Mouse (Mus musculus) naive thymus-derived CD4-positive, alpha-beta T cell, adult 2 months (primary cell): ENCODE results near the gene Plb1.

Experiments
- DNase-seq: peaks from one replicate; pipeline ENCODE4 v3.0.0-alpha.2; 2011; ENCODE audit warnings: low read depth

Plb1 gene

DNA sequence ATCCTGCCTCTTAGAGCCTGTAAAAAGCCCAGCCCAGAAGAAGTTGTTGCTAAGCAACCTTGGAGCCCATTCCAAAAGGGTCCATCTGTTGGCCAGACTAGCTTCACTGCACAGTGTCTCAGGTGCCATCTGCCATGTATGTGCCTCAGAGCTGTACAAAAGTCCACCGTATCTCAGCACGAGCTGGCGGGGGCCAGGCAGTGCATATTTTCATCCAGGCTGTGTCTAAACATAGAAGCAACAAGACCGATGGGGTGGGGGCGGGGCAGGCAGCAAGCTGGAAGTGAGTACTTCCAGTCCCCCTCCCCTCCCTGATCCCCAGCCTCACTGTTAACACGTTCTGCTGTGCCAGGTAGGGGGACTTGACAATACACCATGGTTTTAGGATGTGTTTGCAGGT lies 102.7 kb downstream of the Plb1 start:
- DNase-seq, result no peak

DNA sequence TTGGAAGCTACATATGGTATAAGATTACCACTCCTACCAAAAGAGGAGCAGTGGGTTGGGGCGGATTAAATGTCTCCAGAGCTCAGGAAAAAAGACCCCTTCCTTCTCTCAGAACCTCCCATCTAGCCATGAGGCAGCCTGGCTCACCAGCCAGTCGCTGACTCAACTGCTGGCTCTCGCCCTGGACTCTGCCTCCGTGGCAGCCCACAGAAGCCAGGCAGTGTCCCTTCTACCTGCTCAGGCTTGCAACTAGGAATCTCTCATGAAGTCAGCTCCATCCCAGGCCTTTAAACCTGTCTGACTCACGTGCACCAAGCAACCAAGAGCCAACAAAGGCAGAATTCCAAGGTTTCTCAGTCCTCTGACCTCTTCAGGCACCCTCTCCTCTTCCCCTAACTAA lies 103.6 kb downstream of the Plb1 start:
- DNase-seq, result no peak

DNA sequence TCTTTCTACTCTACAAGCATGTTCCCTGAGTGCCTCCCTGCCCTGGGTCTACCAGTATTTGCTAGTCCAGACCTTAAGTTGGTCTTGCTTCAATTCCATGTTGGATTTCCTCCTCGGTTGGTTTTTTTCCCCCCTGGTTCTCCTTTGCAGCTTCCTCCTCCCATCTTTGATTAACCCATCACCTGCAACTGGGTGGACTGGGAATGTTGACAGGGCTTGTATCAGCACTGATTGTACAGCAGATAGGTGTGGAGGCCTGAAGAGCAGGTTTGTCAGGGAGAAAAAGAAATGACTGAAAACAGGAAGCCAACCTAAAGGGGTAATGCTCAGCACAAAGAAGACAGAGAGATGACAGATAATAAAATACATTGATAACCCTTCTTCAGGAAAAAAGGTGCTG lies 104.8 kb downstream of the Plb1 start:
- no peak for DNase-seq

DNA sequence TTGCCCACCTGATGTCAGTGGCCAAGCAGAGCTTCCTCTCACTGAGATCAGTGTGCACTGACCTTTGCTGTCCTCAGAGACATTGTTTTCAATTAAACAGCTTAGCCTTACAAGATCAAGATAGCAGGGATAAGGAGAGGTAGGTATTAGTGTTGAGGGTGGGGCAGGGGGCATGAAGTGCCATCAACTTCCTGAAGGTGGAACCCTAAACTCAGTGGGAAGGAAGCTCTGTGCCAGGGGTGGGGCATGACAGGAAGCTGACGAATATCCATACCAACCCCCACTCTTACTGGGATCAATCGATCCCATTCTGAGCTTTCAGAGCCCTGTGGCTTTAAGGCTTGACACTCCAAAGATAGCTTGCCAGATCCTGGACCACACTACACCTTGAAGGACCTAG lies 105.8 kb downstream of the Plb1 start:
- DNase-seq, result no peak

DNA sequence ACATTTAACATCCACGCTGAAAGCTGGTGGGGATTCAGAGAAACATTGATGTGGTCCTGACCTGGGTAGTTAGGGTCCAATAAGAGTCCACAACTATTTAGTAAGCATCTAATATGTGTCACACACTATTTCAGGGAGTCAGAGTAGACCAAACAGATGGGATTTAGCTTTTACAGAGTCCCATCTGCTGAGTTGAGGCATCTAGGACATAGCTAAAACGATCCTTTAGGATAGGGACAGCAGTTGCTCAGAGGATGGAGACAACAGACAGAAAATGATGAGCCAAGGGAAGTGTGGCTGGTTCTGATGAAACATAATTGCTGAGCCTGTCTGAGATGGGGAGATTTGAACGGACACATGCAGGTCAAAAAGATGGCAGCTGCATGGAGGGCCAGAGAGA lies 106.3 kb downstream of the Plb1 start:
- DNase-seq, result no peak

DNA sequence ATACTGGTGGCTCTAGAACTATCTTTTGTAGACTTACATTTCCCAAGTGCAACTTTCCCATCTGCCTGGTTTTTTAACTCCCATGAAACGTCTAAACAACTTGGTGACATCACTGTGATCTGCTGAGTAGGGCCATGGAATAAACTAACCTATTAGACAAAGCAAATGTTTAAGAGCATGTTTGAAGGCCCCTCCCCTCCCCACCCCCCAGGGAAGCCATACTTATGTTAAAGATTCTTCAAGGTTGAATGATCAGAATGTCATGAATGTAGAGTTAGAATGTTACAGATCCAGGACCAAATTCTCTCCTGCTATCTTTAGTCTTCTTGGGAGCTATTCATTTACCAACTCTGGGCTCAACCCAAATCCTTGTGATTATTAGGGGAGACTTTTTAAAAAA lies 107.7 kb downstream of the Plb1 start:
- no peak for DNase-seq

DNA sequence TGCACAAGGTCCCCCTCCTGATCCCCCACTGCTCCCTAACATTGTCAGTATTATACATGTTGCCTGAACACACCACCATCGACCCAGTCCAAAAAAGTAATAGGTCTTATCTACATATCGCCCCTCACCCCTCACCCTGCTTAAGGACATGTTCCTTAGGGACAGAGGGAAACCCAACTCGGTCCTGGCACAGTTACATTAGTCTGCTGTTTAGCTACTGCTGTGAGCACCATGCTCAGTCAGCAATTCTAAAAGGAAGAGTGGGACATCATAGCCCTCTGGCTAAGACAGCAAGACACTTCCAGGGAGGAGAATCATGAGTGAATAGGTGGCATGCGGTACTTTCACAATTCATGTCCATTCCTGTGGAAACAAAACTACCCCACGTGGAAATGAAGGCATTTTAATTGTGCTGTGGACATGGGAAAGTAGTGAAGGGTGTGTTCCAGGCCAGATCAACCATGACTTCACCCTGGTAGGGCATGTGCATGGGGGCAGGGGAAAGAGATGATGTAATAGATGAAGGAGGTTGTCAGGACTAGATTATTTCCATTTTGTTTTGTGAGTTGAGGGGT lies 110.3 kb downstream of the Plb1 start:
- no peak for DNase-seq

DNA sequence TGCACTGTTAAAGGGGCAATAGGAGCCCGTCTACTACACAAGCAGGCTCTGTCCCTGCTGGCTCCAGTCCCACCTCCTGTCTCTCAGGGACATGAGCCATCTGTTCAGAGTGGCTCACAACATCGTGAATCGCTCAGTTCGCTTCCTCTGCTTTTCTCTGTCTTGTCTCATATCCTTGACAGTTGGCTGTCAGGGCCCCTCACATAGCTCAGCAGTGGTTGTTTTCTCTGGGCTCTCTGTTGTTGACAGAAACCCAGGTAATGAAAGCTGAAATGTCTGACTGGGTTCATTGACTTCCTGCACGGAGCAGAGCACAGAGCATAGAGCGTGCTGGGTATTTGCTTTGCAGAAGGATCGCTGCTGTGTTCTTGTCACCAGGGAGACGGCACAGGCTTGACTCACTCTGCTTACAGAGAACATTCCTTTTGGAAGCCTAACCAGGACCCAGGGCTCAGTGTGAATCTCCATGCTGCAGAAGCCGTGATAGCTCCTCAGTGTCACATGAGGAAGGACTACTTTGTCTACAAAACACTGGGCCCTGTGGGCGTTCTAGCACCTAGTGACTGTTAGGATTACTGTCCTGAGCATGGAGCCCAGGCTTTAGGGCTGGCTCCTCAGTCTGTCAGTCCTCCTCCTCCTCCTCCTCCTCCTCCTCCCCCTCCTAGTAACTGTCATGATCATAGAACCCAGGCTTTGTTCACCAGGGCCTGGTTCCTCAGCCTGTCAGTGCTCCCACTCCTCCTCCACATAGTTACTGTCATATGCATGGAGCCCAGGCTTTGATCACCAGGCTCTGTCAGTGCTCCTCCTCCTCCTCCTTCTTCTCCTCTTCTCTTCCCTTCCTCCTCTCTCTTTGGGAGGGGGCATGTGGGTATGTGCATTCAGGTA lies 113.8 kb downstream of the Plb1 start:
- no peak for DNase-seq

DNA sequence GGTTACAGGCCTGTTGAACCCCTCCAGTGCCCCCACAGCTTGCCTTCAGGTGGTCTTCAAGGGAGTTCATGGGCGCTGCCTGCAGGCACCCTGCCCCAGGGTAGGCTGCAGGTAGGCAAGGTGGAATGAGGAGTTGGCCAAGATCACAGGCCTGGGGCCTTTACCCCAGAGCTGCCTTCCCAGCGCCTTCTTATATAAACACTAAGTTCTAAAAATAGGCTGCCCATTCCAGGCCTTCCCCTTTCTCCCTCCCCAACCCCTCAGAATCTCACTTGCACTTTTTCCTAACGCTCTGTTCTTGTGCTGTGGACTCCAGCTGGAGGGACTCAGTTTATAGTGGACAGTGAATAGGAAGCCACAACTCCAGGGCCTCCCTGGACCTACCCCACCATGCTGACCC lies 117.2 kb downstream of the Plb1 start:
- DNase-seq, result no peak

DNA sequence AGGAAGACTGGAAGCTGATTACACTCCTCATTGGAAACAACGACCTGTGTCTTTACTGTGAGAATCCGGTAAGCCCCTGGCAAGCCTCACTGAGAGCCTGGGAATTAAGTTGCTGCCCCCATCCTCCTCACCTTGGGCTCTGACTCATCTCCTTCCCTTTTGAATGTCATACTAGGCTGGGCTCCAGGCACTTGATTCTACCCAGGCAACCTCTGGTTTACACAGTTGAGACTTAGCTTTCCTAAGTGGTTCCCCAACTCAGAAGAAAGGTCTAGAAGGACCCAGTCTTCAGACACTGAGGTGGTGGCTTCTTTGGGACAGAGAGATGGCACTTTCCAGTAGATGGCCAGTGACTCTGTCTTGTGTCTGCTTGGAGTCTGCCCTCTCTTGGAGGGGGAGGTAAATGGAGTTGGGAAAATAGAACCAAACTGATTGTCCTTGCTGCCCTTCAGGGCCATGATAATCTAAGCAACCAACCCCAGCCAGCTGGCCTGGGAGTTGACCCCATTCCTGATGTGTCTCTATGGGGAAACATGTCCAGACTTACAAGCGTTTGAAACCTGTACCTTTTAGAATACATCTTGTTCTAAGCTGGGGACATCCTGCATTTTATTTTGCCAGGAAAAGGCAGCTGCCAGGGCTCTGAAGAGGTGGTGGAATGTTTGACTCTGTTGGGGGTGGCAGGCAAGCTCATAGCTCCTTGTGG lies 118.2 kb downstream of the Plb1 start:
- no peak for DNase-seq

DNA sequence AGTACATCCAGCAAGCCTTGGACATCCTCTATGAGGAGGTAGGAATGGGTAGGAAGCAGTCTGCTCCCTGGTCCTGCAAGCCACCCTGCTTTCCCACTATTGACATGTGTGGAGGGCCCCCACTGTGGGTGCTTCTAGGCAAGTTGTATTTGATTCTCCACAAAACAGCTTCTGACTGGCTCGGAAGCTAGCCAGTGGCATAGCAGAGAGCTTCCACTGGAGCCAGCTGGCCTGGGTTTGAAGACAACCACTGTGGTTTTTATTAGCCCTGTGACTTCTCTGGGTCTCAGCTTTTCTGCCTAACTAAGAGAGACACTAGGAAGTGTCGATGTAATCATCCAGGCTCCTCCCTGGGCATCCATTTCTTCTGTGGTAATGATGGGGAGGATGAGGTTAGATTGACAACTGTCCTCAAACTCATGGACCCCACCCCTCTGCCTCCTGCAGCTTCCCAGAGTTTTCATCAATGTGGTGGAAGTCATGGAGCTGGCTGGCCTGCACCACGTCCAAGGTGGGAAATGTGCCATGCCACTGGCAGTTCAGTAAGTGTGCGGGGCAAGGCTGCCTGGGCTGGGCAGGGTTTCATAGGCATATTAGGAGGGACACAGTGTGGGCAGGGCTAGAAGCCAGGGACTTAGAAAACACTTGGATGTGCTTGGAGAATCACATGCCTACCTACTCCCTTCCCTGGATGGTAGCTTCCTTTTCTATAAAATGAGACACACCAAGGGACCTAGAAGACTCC lies 119.4 kb downstream of the Plb1 start:
- DNase-seq, result no peak

DNA sequence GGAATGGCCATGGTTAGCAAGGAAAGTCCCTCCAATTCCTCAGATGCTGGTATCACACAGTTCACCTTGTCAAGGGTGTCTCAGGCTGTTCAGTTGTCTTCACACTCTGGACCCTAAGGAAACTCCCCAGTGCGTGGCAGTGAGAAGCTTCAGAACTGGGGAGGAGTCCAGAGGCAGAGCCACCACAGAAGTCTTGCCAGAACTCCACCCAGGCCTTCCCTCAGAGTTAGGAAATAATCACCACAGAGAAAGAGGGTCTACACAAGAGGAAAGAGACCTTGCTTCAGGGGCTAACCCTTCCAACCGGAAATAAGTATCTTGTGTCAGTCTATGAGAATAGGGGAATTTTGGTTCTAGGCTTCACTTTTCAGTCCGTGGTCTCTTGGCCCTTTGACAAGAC lies 120.3 kb downstream of the Plb1 start:
- DNase-seq, result no peak

DNA sequence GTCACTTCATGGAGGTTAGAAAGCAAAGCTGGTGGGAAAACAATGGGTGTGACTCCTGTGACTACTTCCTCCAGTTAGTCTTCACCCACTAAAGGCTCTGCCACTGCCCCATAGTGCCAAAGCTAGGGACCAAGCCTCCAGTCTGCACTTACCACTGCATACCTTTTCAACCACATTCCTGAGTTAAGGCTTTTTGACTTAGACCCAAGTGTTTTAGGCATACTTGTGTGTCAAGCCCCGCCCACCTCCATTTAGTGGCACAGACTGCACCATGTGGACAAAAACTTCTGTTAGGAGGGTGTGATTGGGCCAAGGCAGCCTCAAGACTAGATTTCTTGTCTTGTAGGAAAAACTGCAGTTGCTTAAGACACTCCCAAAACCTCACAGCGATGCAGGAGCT lies 120.8 kb downstream of the Plb1 start:
- DNase-seq, result no peak

DNA sequence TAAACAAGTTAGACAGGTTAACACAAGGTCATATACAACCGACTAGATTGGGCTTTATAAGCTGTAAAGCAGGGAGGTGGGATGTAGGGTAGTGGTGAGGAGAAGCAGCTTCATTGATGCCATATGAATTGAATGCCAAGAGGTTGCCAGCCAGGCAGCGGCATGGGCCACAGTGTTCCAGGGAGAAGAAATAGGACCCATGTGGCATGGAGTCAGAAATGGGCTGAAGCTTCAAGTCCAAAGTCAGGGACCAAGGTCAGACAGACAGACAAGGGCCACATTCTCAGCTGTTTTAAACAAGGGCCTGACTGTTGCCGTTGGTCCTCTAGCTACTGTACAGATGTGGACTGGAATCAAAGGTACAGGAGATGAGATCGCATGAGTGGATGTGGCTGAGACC lies 128.0 kb downstream of the Plb1 start:
- no peak for DNase-seq

DNA sequence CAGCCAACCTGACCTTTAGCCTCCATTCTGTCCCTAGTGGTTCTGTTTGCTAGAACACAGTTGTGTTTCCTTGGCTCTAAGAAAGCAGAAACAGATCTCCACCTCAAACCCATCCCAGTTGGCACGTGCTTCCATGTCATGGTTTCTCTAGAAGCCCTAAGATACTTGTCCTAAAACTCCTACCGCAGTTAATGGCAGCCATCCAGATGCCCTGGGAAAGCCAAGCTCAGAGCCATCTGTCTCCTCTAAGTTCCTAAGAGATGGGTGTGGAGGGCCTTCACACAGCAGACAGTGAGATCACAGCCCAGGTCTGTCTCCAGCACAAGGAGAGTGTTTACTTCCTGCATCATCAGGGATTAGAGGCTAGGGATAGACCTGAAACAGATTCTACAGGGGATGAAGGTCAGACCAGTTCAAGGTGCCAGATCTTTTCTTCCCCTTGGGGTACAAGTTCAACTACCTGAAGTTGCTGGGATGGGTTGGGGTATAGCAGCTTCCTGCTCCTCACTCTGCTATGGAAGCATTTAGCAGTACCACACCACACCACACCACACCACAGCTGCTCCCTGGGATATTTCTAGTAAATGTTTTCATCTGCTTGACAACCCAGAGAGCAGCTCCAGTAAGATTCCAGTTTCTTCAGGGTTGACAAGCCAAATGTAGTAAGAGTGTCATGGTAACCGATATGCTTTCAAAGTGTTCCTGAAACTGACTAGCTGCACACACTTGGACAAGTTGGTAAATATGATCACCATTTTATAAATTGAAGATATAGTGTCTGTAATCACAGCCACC lies 129.1 kb downstream of the Plb1 start:
- no peak for DNase-seq

DNA sequence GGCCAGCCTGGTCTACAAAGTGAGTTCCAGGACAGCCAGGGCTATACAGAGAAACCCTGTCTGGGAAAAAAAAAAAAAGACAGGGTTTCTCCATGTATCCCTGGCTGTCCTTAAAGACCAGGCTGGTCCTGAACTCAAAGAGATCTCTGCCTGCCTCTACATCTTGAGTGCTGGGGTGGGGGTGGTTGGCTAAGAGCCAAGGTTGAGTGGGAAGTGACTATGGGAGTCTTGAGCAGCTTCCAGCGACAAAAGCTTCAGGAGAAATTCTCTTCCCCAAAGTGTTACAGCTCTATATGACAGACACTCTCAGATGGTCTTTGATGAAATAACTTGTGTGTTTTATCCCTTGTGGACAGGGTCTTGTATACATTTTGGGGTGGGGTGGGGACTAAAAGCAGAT lies 136.9 kb downstream of the Plb1 start:
- no peak for DNase-seq

DNA sequence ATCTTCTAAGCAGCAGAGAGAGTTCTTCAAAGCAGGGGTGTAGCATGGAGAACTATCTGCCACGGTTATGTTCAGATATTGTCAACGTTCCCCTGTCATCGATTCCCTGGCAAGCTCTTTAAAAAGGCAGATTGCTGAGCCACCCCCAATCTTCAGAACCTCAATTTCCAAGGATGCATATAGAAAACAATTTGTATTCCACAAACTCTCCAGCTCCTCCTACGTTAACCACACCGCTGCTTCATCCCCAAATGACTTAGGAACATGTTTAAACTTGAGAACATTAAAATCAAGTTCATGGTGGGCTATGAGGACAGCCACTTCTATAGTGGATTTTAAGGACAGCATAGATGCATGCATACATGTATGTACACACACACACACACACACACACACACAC lies 138.7 kb downstream of the Plb1 start:
- DNase-seq, result no peak

DNA sequence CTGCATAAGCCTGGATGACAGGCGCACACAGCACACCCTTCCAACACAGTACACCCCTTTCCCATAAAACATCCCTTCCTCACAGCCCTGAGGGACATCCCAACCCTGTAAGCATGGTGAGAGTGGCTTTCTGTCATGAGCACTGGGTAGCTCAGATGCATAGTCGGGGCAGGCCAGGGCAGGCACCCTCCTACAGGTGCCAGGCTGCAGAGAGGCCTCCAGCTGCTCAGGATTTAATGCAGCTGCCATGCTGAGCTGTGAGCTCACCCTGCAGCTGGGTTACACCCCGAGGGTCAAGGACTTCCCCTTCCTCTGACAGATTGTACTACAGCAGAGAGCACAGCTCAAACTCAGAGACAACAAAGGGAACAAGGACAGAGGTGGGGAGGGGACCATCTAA lies 146.0 kb downstream of the Plb1 start:
- DNase-seq, result no peak

DNA sequence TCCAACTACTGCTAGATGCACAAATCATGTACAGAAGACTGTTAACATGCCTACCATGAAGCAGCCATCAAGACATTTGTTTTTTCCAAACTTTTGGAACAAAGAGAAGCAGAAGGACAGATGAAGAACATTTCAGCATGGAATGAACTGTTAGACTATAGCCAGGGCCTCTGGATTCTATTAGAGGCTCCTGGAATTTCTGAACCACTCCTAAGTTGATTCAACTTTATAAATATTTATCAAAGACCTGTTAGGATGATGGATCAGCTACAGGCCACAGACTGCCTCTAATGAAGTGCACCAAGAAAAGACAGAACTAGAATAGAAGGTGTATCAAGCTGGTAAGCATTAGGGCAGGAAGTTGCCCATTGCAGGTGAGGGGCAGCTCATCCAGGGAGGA lies 156.1 kb downstream of the Plb1 start:
- no peak for DNase-seq

DNA sequence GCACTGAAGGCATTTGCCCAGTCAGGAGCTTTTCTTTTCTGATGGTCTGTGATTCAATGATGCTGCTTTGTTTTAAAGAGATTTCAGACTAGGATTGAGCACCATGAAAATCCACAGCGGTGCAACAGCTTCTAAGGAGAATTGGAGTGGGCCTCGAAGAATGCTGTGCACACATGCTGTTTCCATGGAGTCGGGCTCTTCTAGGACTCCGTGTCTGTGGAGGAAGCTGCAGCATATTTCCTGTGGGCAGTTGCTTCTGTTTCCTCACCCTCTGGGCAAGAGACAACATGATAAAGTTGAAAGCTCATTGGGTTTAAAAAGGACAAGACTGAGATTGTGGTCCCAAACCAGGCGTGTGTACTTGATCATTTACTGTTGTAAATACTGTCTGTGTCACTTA lies 157.8 kb downstream of the Plb1 start:
- no peak for DNase-seq

DNA sequence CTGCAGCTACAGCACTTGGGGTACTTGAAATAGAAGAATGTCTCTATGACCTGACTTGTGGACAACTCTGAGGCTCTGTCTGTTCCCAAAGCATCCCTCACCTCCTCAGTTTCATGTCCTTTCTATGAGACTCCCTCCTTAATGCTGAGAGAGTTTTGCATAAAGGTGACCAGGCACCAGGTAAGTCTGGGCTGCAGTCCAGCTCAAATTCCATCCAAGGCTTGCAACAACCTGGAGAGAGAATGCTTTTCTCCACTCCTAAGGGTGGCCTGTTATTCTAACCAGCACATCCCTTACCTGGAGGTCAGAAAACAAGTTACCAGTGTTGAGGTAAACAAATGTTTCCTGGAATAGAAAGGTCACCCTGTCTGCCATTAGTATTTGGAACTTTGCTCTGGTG lies 159.8 kb downstream of the Plb1 start:
- no peak for DNase-seq

DNA sequence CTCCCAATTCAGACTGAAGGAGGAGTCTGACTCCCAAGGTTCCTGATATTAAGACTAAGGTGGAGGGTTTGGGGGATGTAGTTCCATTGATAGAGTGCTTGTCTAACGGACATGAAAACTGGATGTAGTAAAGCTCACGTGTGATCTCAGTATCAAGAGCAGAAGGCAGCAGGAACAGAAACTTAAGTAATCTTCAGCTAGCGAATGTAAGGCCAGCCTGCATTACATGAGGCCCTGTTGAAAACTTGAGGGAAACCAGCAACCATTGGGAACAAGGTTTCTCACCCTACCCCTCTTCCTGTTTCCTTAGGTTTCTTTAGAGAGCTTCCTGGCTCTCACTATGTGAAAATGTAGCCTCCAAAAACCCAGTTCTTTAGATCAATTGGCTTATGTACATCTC lies 162.1 kb downstream of the Plb1 start:
- DNase-seq, result no peak
